Mouse (Mus musculus) midbrain, embryonic 13.5 days (tissue): ENCODE results near the gene Zfp672. TPM values are rescaled to one million over a fixed set of nuclear protein-coding genes. Genes with fewer than 3 reads are reported as not detected.

Source experiments
- polyA plus RNA-seq: library from polyadenylated mRNA; unstranded; fragments of >200 nt; fragmentation: Nextera tagmentation; extraction: Ambion mirVana; gene quantifications from 2 replicates; pipeline ENCODE4 v1.2.1, GENCODE M21; 2015

The Zfp672 gene
- polyA plus RNA-seq, 1 experiment from 2014 or later: 38.6 TPM

Other genes with a start within 250 kb of the Zfp672 start
- gene Gm12248, start 237.2 kb downstream of the Zfp672 start, polyA plus RNA-seq: not detected in 2 replicates
- gene Cnot8, start 226.2 kb downstream of the Zfp672 start, polyA plus RNA-seq: 117 and 120 TPM in 2 replicates
- gene Gemin5, start 161.8 kb downstream of the Zfp672 start, polyA plus RNA-seq: 17.5 and 19.1 TPM in 2 replicates
- 114 and 120 TPM in 2 replicates for gene Mrpl22, start 158.7 kb downstream of the Zfp672 start, polyA plus RNA-seq
- gene Igtp, start 130.8 kb downstream of the Zfp672 start, polyA plus RNA-seq: 1.3 and 1.6 TPM in 2 replicates
- gene Irgm2, start 130.7 kb downstream of the Zfp672 start, polyA plus RNA-seq: 0.67 and 0.98 TPM in 2 replicates
- gene 4930438A08Rik, start 55.5 kb downstream of the Zfp672 start, polyA plus RNA-seq: not detected in 2 replicates
- gene Zfp692, start 23.3 kb downstream of the Zfp672 start, polyA plus RNA-seq: 26.0 and 28.8 TPM in 2 replicates
- gene Sh3bp5l, start 385 bp upstream of the Zfp672 start, polyA plus RNA-seq: 48.4 and 50.7 TPM in 2 replicates
- gene Lypd8, start 48.7 kb upstream of the Zfp672 start, polyA plus RNA-seq: 0.73 TPM in 1 of 2 replicates, not detected in the other
- gene 1810065E05Rik, start 90.8 kb upstream of the Zfp672 start, polyA plus RNA-seq: not detected in 2 replicates
- not detected in 2 replicates for gene Gm12253, start 102.2 kb upstream of the Zfp672 start, polyA plus RNA-seq
- gene Lypd9, start 122.6 kb upstream of the Zfp672 start, polyA plus RNA-seq: not detected in 2 replicates
- gene Olfr30, start 131.9 kb upstream of the Zfp672 start, polyA plus RNA-seq: not detected in 2 replicates
- not detected in 2 replicates for gene Olfr332, start 162.2 kb upstream of the Zfp672 start, polyA plus RNA-seq
- gene Olfr331, start 172.2 kb upstream of the Zfp672 start, polyA plus RNA-seq: not detected in 2 replicates
- not detected in 2 replicates for gene Olfr330, start 204.5 kb upstream of the Zfp672 start, polyA plus RNA-seq
- not detected in 2 replicates for gene Olfr329-ps, start 216.1 kb upstream of the Zfp672 start, polyA plus RNA-seq
- 0.07 TPM in 1 of 2 replicates, not detected in the other for gene Olfr328, start 225.3 kb upstream of the Zfp672 start, polyA plus RNA-seq
- not detected in 2 replicates for gene Olfr224, start 240.2 kb upstream of the Zfp672 start, polyA plus RNA-seq
- gene Olfr325, start 247.4 kb upstream of the Zfp672 start, polyA plus RNA-seq: not detected in 2 replicates